Mouse (Mus musculus) heart, postnatal 0 days (tissue): ENCODE data around the gene Pip4k2a. TPM values are rescaled to one million over a fixed set of nuclear protein-coding genes. Genes with fewer than 3 reads are reported as not detected.

Experiments used
- ATAC-seq: fragments of 200-750 bp; cut with Nextera tagmentation; 2 replicates; pipeline ENCODE4 v1.8.0; 2017; ENCODE audit warnings: low read depth, moderate number of reproducible peaks, moderate library complexity; ENCODE audit not compliant: insufficient read depth
- DNase-seq: peaks from one replicate; pipeline ENCODE4 v3.0.0-alpha.2; 2016; ENCODE audit warnings: low spot score
- H3K27ac ChIP-seq: fragments of 300-500 bp; sonication (generic); 2 replicates; pipeline ENCODE4 v1.5.1; 2014; ENCODE audit warnings: low read depth, mild to moderate bottlenecking
- H3K27me3 ChIP-seq: fragments of 300-500 bp; sonication (generic); 2 replicates; pipeline ENCODE4 v1.6.1; 2014; ENCODE audit warnings: low read length, mixed read lengths; ENCODE audit not compliant: control insufficient read depth, insufficient read depth
- H3K36me3 ChIP-seq: fragments of 300-500 bp; sonication (generic); replicated peaks from 2 replicates; pipeline ENCODE4 v1.6.1; 2014; ENCODE audit warnings: low read length, mixed read lengths; ENCODE audit not compliant: control insufficient read depth, insufficient read depth
- H3K4me1 ChIP-seq: fragments of 300-500 bp; sonication (generic); 2 replicates; pipeline ENCODE4 v1.6.1; 2014; ENCODE audit warnings: antibody characterized with exemption; ENCODE audit not compliant: control insufficient read depth, insufficient read depth
- H3K4me2 ChIP-seq: fragments of 300-500 bp; sonication (generic); 2 replicates; pipeline ENCODE4 v1.6.1; 2014; ENCODE audit warnings: low read depth, mild to moderate bottlenecking, low read length, moderate library complexity
- H3K4me3 ChIP-seq: fragments of 300-500 bp; sonication (generic); 2 replicates; pipeline ENCODE4 v1.5.1; 2014; ENCODE audit warnings: low read depth, low read length
- H3K9ac ChIP-seq: fragments of 300-500 bp; sonication (generic); replicated peaks from 2 replicates; pipeline ENCODE4 v1.6.1; 2014; ENCODE audit warnings: low read depth, low read length, mixed read lengths
- H3K9me3 ChIP-seq: fragments of 300-500 bp; sonication (generic); replicated peaks from 2 replicates; pipeline ENCODE4 v1.6.1; 2016; ENCODE audit warnings: low read length; ENCODE audit not compliant: control insufficient read depth
- CTCF ChIP-seq: IDR thresholded peaks from 2 replicates; pipeline ENCODE4 v1.5.1; 2016; ENCODE audit warnings: antibody characterized with exemption, control low read depth, low read depth
- EP300 ChIP-seq: IDR thresholded peaks from 2 replicates; pipeline ENCODE4 v1.6.1; 2016; ENCODE audit warnings: antibody characterized with exemption, low read depth
- WGBS: fragments of 180-500 bp; shearing (Covaris S2); extraction: QIAGEN DNeasy Blood & Tissue Kit; methylation state at CpG from one replicate; pipeline ENCODE4 v1.1.7; 2014; 5-methylcytosine and 5-hydroxymethylcytosine counted together
- polyA plus RNA-seq: library from polyadenylated mRNA; unstranded; fragments of >200 nt; fragmentation: Nextera tagmentation; extraction: Ambion mirVana; gene quantifications from 2 replicates; pipeline ENCODE4 v1.2.1, GENCODE M21; 2015
- total RNA-seq: library from RNA; depleted of rRNA; stranded (reverse); fragments of >200 nt; gene quantifications from 2 replicates; pipeline ENCODE4 v1.2.3, GENCODE M21; 2014; ENCODE audit warnings: low replicate concordance; rRNA removed

Gene Pip4k2a
- total RNA-seq (1.3 and 2.3 TPM in 2 replicates), polyA plus RNA-seq (2.7 and 4.3 TPM in 2 replicates)

DNA sequence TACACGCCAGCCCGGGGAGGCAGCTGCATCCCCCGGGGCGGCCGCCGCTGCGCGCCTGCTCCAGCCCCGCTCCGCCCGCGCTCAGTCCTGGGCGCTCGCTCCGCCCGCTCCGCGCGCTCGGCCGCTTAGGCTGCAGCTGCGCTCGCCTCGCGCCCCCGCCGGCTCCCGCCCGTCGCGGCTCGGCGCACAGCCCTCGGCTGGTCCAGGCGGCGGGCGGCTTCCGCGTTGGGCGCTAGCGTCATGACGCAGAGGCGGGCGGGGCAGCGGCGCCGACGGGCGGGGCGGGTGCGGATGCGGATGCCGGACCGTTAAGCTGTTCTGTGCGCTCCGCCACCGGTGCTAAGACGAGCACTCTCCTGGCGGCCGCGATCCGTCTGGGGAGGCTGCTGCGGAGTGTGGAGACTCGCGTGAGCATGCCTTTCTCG is at the start of gene Pip4k2a, which contains the start of gene 4930426L09Rik:
Pip4k2a (minus strand) TSS at position 73 of the 425 bp plus-strand sequence.
4930426L09Rik (plus strand) TSS at position 290 of the 425 bp plus-strand sequence.
- Histone ChIP-seq H3K4me2 (peak within 1 kb of the TSS; percentile 94), H3K27ac (peak within 1 kb of the TSS; percentile 91), H3K4me3 (peak within 1 kb of the TSS; percentile 86), H3K4me1 (peaks cover 19% of the 10 kb centered on the region), H3K9ac (peak within 1 kb of the TSS; percentile 74), H3K27me3 (no peaks in the 10 kb centered on the region), H3K9me3 (no peaks in the 10 kb centered on the region), H3K36me3 (no peaks in the 10 kb centered on the region)
- DNase-seq, result peak; percentile 82
- WGBS, result under 1% methylated on average over 45 of the region's 66 CpGs
- peak; percentile 96 for ATAC-seq
- TF ChIP-seq CTCF, result no peak
- TF ChIP-seq EP300, result no peak

DNA sequence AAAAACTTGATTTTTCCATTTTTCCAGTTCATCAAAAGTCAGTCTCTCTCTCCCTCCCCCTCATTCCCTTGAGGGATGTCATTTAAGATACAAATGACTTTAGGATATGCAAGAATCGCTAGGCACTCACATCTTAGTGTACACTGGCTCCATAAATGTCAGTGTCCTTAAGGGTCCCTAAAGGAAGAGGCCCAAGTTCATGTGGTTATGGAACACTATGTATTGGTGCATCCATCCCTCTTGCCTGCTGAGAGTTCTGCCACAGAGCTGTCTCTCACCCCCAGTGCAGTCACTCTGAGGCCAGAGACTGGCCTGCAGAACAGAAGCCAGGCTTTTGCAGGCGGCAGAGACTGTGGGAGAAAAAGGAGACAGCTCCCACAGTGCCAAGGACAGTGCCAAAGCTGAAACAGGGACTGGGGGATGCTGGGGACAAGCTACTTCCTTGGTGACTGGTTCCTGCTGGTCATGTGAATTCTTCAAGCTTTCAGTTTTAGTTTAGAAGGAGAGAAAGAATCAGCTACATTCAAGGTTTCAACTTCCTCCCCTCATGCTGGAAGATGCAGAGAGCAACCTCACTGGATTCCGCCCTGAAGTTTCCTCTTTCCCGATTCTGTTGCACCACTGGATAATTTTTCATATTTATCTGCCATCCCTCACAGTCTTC is 40.1 kb upstream of the Pip4k2a start:
- H3K4me3 ChIP-seq, result no peak overlapping the region
- H3K9me3 ChIP-seq, result no peaks in the 10 kb centered on the region
- H3K27ac ChIP-seq, result peak overlapping the region; percentile 47; the same call in 1 of the 2 replicates
- no peaks in the 10 kb centered on the region for H3K4me1 ChIP-seq
- no peak overlapping the region for H3K9ac ChIP-seq
- no peaks in the 10 kb centered on the region for H3K27me3 ChIP-seq
- H3K36me3 ChIP-seq, result no peaks in the 10 kb centered on the region
- 63% methylated on average over 4 of the region's 4 CpGs for WGBS
- DNase-seq (peak; percentile 32), ATAC-seq (no peak)
- TF ChIP-seq CTCF (no peak), EP300 (no peak)
- no peak overlapping the region for H3K4me2 ChIP-seq

DNA sequence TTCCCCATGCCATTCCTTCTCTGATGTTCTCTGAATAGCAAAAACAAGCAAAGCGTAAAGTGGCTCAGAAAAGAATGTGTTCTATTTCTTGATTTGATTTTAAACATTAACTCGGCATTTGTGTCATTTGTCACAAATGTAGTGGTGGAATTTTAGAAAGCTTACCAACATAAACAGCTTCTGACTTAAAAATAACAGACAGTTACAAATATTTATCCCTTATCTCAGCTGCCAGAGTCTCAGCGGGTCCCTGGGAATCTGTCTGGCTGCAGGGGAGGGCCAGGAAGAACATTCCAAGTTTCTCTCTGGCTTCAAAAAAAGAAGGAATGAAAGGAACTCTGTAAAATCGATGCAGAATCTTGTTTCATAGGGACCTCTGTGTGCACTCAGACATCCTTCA is 39.5 kb upstream of the Pip4k2a start:
- TF ChIP-seq CTCF, result no peak
- TF ChIP-seq EP300, result no peak
- no peak overlapping the region for H3K27ac ChIP-seq
- H3K9ac ChIP-seq, result no peak overlapping the region
- no peaks in the 10 kb centered on the region for H3K27me3 ChIP-seq
- no peaks in the 10 kb centered on the region for H3K9me3 ChIP-seq
- no peak for DNase-seq
- H3K4me3 ChIP-seq, result no peak overlapping the region
- WGBS, result 30% methylated on average over 4 of the region's 4 CpGs
- H3K36me3 ChIP-seq, result no peaks in the 10 kb centered on the region
- no peak for ATAC-seq
- no peak overlapping the region for H3K4me2 ChIP-seq
- no peaks in the 10 kb centered on the region for H3K4me1 ChIP-seq

DNA sequence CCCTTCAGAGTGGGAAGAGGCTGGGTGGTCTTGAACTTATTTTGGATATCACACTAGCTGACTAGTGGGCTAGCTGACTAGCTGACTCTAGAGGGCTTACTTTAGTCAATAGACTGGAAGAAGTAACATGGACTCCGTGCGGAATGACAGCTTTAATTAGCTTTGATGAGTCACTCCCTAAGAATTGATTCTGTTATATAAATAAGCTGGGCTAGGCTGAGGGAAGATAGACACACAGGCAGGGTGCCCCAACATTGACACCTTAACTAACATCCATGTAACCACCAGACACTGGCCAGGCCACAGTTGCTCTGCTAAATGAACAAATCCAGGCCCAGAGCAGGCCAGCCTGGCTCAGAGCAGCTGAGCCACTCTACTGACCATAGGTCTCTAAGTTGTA is 26.9 kb upstream of the Pip4k2a start:
- no peak for TF ChIP-seq EP300
- TF ChIP-seq CTCF, result no peak
- no peak overlapping the region for H3K27ac ChIP-seq
- WGBS, result 30% methylated on average over 2 of the region's 2 CpGs
- no peak overlapping the region for H3K4me3 ChIP-seq
- ATAC-seq (peak; percentile 71), DNase-seq (peak; percentile 41)
- peaks cover 13% of the 10 kb centered on the region; the same call in 1 of the 2 replicates for H3K4me1 ChIP-seq
- H3K9ac ChIP-seq, result no peak overlapping the region
- H3K9me3 ChIP-seq, result peaks cover under 1% of the 10 kb centered on the region; the same call in 1 of the 2 replicates
- H3K27me3 ChIP-seq, result no peaks in the 10 kb centered on the region
- no peaks in the 10 kb centered on the region for H3K36me3 ChIP-seq
- no peak overlapping the region for H3K4me2 ChIP-seq

DNA sequence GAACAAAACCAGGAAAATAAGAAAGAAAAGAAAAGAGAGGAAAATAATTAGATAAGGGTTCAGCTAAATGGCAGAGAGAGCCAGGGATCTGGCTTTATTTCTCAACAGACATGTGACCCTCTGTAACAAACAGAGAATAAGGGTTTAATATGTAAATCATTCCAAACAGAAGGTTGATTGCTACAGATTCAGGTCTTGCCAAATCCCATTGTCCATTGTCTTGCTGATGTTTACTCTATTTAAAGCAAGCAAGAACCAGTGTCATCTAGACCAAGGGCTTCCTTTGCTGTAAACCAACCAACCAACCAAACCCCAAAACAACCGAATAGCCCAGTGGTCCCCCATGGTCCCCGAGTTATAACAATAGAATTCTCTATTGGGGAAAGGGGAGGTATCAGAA is 20.1 kb upstream of the Pip4k2a start:
- ATAC-seq, result no peak
- Histone ChIP-seq H3K4me1 (peaks cover 10% of the 10 kb centered on the region; the same call in 1 of the 2 replicates), H3K4me3 (no peak overlapping the region)

More for the DNA sequence above, 20.1 kb upstream of the Pip4k2a start:
- Histone ChIP-seq H3K27ac (no peak overlapping the region), H3K9me3 (no peaks in the 10 kb centered on the region), H3K27me3 (no peaks in the 10 kb centered on the region), H3K36me3 (no peaks in the 10 kb centered on the region), H3K9ac (no peak overlapping the region), H3K4me2 (no peak overlapping the region)
- no peak for DNase-seq
- TF ChIP-seq CTCF (no peak), EP300 (no peak)
- 88% methylated on average over 2 of the region's 2 CpGs for WGBS
